Mouse (Mus musculus): Measurements from ENCODE around the gene Gm28557. TPM values are rescaled to one million over a fixed set of nuclear protein-coding genes. Genes with fewer than 3 reads are reported as not detected.

Gm28557 gene
- total RNA-seq, 2 experiments from 2014 or later = 2.0 to 2.3 TPM

Other genes starting within 250 kb of the Gm28557 start
- 1 to 10 TPM in 1 of 2 experiments, under 1 TPM in 1; 0.93 to 1.3 TPM for gene Gm10767, start 203.7 kb downstream of the Gm28557 start, total RNA-seq (2021)
- gene Zfp712, start 47.4 kb downstream of the Gm28557 start, total RNA-seq (2021) = 1 to 10 TPM; 1.5 to 1.8 TPM
- 1 to 10 TPM; 1.3 to 1.7 TPM for gene Zfp708, start 10.6 kb downstream of the Gm28557 start, total RNA-seq (2021)
- gene Rslcan18, start 7.7 kb upstream of the Gm28557 start, total RNA-seq (2021) = under 1 TPM; 0.15 to 0.26 TPM
- gene Zfp759, start 13.1 kb upstream of the Gm28557 start, total RNA-seq (2021) = 1 to 10 TPM; 2.8 to 3.4 TPM
- 1 to 10 TPM; 1.8 to 2.4 TPM for gene Rsl1, start 64.6 kb upstream of the Gm28557 start, total RNA-seq (2021)
- gene Zfp455, start 85.9 kb upstream of the Gm28557 start, total RNA-seq (2021) = 1 to 10 TPM in 1 of 2 experiments, under 1 TPM in 1; 0.81 to 1.1 TPM
- gene Zfp458, start 169.9 kb upstream of the Gm28557 start, total RNA-seq (2021) = 1 to 10 TPM; 2.4 to 2.9 TPM
- 1 to 10 TPM; 1.1 TPM for gene Zfp457, start 197.9 kb upstream of the Gm28557 start, total RNA-seq (2021)
- 1 to 10 TPM; 1.7 to 2.7 TPM for gene Zfp595, start 224.0 kb upstream of the Gm28557 start, total RNA-seq (2021)

Measured in gastrocnemius, postnatal 4 days (tissue).